Mouse (Mus musculus): ENCODE data around the gene Barhl1. TPM values are rescaled to one million over a fixed set of nuclear protein-coding genes. Genes with fewer than 3 reads are reported as not detected.
A peak's percentile ranks its signal among the peaks of the same experiment; 100 is the strongest.

Gene Barhl1
- total and polyA plus RNA-seq, 3 experiments: 0.07 to 0.11 TPM; not detected in 1

DNA sequence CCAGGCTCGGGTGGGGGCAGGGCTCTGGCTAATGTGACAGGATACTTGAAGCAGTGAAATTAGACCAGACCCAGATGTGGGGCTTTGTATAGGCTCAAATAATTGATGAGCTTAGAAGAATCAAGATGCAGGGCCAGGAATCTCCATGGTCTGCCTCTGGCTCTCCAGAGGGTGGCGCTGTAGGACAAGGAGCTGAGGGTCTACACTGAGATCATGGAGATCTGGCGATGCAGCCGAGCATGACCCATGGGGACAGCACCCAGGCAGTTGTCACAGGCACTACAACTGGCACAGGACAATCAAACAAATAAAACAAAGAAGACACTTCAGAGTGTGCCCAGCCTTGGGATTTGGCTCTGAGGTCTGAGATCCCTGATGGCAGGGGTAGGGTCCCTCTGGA is 7.4 kb upstream of the Barhl1 start:
- Histone ChIP-seq H3K36me3 (replicated peaks) (no peaks in the 10 kb centered on the region), H3K9me3 (replicated peaks) (no peaks in the 10 kb centered on the region), H3K27me3 (ENCODE audit: insufficient read depth, low read length) (no peaks in the 10 kb centered on the region), H3K4me3 (ENCODE audit: low read depth, low read length) (no peak overlapping the region), H3K4me1 (ENCODE audit: insufficient read depth, low read depth, low read length) (no peaks in the 10 kb centered on the region)
- ATAC-seq (ENCODE audit: extremely low read depth, insufficient number of reproducible peaks, low FRiP score, poor library complexity, severe bottlenecking) (no peak), DNase-seq (ENCODE audit: low spot score) (peak; percentile 18)
- TF ChIP-seq POLR2AphosphoS5 (IDR thresholded peaks at IDR 0.05; ENCODE audit: insufficient replicate concordance, low read depth, low read length) (no peak), CTCF (IDR thresholded peaks at IDR 0.05; ENCODE audit: low read depth, low read length) (peak; percentile 40; the same call in 1 of the 2 replicates), TAL1 (conservative IDR thresholded peaks at IDR 0.05; ENCODE audit: low read depth, low read length) (no peak), GATA1 (IDR thresholded peaks at IDR 0.05; ENCODE audit: borderline replicate concordance, low read length) (no peak), GATA2 (IDR thresholded peaks at IDR 0.05; ENCODE audit: borderline replicate concordance, low read depth, low read length) (no peak)

DNA sequence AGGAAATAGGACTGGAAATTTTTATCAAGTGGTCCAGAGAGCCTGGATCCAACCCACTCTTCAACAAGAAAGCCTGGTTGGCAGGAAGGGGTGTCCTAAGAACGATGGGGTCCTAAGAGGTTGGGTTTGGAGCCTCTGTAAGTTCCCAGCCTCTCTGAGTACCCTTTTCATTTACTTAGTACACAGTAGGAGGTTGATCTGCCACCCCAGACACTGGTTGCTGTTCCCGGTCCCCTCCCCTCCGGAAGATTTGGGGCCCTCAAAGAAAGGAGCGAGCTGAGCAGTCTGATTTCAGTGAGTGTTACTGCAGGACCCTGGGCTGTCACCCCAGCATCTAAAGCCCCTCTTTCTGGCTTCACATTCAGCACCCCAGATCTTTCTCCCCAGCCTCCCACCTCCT is 2.5 kb upstream of the Barhl1 start:
- Histone ChIP-seq H3K9me3 (replicated peaks) (peaks cover 20% of the 10 kb centered on the region), H3K4me3 (ENCODE audit: low read depth, low read length) (no peak overlapping the region), H3K4me1 (ENCODE audit: insufficient read depth, low read depth, low read length) (no peaks in the 10 kb centered on the region), H3K27me3 (ENCODE audit: insufficient read depth, low read length) (peaks cover 5% of the 10 kb centered on the region; the same call in 1 of the 2 replicates), H3K36me3 (replicated peaks) (no peaks in the 10 kb centered on the region)
- TF ChIP-seq CTCF (IDR thresholded peaks at IDR 0.05; ENCODE audit: low read depth, low read length) (no peak), GATA1 (IDR thresholded peaks at IDR 0.05; ENCODE audit: borderline replicate concordance, low read length) (no peak), GATA2 (IDR thresholded peaks at IDR 0.05; ENCODE audit: borderline replicate concordance, low read depth, low read length) (no peak), TAL1 (conservative IDR thresholded peaks at IDR 0.05; ENCODE audit: low read depth, low read length) (no peak), POLR2AphosphoS5 (IDR thresholded peaks at IDR 0.05; ENCODE audit: insufficient replicate concordance, low read depth, low read length) (no peak)
- no peak for DNase-seq (ENCODE audit: low spot score)
- no peak for ATAC-seq (ENCODE audit: extremely low read depth, insufficient number of reproducible peaks, low FRiP score, poor library complexity, severe bottlenecking)

DNA sequence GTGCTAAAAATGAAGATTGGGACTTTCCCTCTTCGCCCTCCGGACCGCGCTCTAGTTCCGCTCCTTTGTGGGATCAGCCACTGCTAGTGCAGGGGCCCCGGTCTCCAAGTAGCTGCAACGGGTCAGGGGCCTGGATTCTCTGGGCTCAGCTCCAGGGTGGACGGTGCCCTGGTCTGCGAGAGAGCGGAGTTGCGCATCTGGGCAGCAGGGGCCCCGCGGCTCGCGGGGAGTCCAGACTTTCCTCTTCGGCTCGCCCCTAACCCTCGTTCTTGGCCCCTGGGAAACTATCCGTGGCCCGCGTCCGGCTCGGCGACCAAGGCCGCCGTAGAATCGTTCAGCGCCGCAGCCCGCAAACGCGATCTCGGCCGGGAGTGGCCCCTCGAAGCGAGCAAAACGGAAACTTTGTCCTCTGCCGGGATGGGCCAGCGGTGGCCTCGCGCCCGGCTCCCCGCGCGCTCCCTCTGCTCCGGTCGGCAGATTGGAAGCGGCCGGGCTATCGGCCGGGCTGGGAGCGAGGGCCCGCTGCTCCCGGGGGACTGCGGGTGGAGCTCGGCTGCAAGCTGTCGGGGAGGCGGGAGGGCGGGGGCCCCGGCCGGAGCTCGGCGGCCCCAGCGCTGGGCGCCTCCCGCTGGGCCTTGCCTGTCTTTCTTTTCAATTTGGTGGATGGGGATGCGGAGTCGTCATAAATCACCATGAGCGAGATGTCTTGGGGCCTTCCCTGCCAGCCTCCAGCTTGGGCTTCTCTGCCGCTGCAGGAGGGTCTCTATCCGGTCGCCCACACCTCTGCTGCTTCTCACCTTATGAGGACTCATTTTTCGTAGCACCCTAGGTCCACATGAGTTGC is 1.3 kb upstream of the Barhl1 start:
- Histone ChIP-seq H3K36me3 (replicated peaks) (no peaks in the 10 kb centered on the region), H3K4me3 (ENCODE audit: low read depth, low read length) (no peak overlapping the region), H3K9me3 (replicated peaks) (peaks cover 20% of the 10 kb centered on the region), H3K4me1 (ENCODE audit: insufficient read depth, low read depth, low read length) (no peaks in the 10 kb centered on the region), H3K27me3 (ENCODE audit: insufficient read depth, low read length) (peaks cover 5% of the 10 kb centered on the region; the same call in 1 of the 2 replicates)
- ATAC-seq (ENCODE audit: extremely low read depth, insufficient number of reproducible peaks, low FRiP score, poor library complexity, severe bottlenecking) (no peak), DNase-seq (ENCODE audit: low spot score) (no peak)
- no peak for TF ChIP-seq GATA2 (IDR thresholded peaks at IDR 0.05; ENCODE audit: borderline replicate concordance, low read depth, low read length)
- no peak for TF ChIP-seq CTCF (IDR thresholded peaks at IDR 0.05; ENCODE audit: low read depth, low read length)
- TF ChIP-seq POLR2AphosphoS5 (IDR thresholded peaks at IDR 0.05; ENCODE audit: insufficient replicate concordance, low read depth, low read length): no peak
- TF ChIP-seq TAL1 (conservative IDR thresholded peaks at IDR 0.05; ENCODE audit: low read depth, low read length): no peak
- no peak for TF ChIP-seq GATA1 (IDR thresholded peaks at IDR 0.05; ENCODE audit: borderline replicate concordance, low read length)

DNA sequence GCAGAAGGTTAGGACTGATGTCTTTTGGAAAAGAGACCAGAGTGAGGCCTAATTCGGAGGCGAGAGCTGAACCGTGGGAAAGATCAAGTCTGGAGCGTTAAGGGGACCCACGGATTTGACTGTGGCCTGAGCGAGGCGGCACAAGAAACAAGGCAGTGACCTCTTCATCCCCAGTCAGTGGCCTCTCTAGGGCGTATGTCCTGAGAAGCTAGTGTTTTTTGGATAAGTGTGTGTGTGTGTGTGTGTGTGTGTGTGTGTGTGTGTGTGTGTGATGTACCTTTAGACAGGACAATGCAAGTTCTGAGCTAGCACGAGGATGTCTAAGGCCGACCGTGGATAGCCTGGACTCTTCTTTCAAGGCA is 669 bp upstream of the Barhl1 start:
- peaks cover 5% of the 10 kb centered on the region; the same call in 1 of the 2 replicates for H3K27me3 ChIP-seq (ENCODE audit: insufficient read depth, low read length)
- no peaks in the 10 kb centered on the region for H3K36me3 ChIP-seq (replicated peaks)
- H3K4me3 ChIP-seq (ENCODE audit: low read depth, low read length): no peak overlapping the region

DNA sequence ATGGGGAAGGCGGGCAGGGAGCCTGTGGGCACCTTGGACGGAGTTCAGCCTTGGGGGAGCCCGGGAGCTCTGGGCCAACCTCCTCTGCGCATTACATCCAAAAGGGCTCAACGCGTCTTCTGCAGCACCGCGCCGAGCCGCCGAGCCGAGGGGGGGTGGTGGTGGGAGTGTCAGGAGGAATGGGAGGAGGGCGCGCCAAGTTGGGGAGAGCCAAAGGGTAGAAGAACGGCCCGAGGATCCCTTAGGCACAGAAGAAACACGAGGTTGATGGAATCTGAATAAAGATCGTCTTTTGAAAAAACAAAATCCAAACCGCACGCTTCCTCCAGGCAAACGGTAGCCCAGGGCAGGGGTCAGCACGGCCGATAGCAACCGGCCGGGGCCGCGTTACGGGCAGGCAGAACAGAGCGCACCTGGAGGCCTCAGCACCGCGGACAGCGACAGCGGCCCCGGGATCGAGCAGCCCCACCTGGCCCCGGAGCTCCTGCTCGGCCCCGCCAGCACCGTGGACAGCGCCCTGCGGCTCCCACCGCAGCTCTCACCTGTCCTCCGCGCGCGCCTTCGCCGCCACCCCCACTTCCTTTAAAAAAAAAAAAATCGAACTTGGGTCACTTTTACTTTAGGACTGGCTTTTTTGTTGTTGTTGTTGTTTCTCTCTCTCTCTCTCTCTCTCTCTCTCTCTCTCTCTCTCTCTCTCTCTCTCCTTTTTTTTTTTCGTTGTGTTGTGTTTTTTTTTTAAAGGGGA is 528 bp downstream of the Barhl1 start:
- no peak overlapping the region for H3K4me3 ChIP-seq (ENCODE audit: low read depth, low read length)
- no peaks in the 10 kb centered on the region for H3K4me1 ChIP-seq (ENCODE audit: insufficient read depth, low read depth, low read length)
- H3K36me3 ChIP-seq (replicated peaks): peaks cover 11% of the 10 kb centered on the region
- peaks cover 22% of the 10 kb centered on the region for H3K9me3 ChIP-seq (replicated peaks)
- DNase-seq (ENCODE audit: low spot score) (peak; percentile 15), ATAC-seq (ENCODE audit: extremely low read depth, insufficient number of reproducible peaks, low FRiP score, poor library complexity, severe bottlenecking) (no peak)
- peaks cover 5% of the 10 kb centered on the region; the same call in 1 of the 2 replicates for H3K27me3 ChIP-seq (ENCODE audit: insufficient read depth, low read length)
- no peak for TF ChIP-seq GATA1 (IDR thresholded peaks at IDR 0.05; ENCODE audit: borderline replicate concordance, low read length)
- TF ChIP-seq POLR2AphosphoS5 (IDR thresholded peaks at IDR 0.05; ENCODE audit: insufficient replicate concordance, low read depth, low read length): no peak
- TF ChIP-seq CTCF (IDR thresholded peaks at IDR 0.05; ENCODE audit: low read depth, low read length): no peak
- TF ChIP-seq TAL1 (conservative IDR thresholded peaks at IDR 0.05; ENCODE audit: low read depth, low read length): no peak
- TF ChIP-seq GATA2 (IDR thresholded peaks at IDR 0.05; ENCODE audit: borderline replicate concordance, low read depth, low read length): no peak

More for the DNA sequence above, 669 bp upstream of the Barhl1 start:
- DNase-seq (ENCODE audit: low spot score) (no peak), ATAC-seq (ENCODE audit: extremely low read depth, insufficient number of reproducible peaks, low FRiP score, poor library complexity, severe bottlenecking) (no peak)
- no peak for TF ChIP-seq TAL1 (conservative IDR thresholded peaks at IDR 0.05; ENCODE audit: low read depth, low read length)
- TF ChIP-seq GATA1 (IDR thresholded peaks at IDR 0.05; ENCODE audit: borderline replicate concordance, low read length): no peak
- no peak for TF ChIP-seq CTCF (IDR thresholded peaks at IDR 0.05; ENCODE audit: low read depth, low read length)
- TF ChIP-seq GATA2 (IDR thresholded peaks at IDR 0.05; ENCODE audit: borderline replicate concordance, low read depth, low read length): no peak
- TF ChIP-seq POLR2AphosphoS5 (IDR thresholded peaks at IDR 0.05; ENCODE audit: insufficient replicate concordance, low read depth, low read length): no peak
- no peaks in the 10 kb centered on the region for H3K4me1 ChIP-seq (ENCODE audit: insufficient read depth, low read depth, low read length)
- H3K9me3 ChIP-seq (replicated peaks): peaks cover 20% of the 10 kb centered on the region
